Mouse (Mus musculus): Measurements from ENCODE around the gene Lpcat2.
"Not testable (repeated sequence)": the region's sequence is repeated elsewhere in the genome, so short reads cannot be mapped to it uniquely, and the experiment has no call there.

Gene Lpcat2

GRCm38 (mm10) chr8:92853188-92853983 is 1.8 kb upstream of the Lpcat2 start:
- DNase-seq (ENCODE audit: low spot score in 2 of 2), result no peak

- DNase-seq (ENCODE audit: low spot score in 2 of 2), result no peak
Observed at GRCm38 (mm10) chr8:92854673-92855072, 466 bp upstream of the Lpcat2 start.

GRCm38 (mm10) chr8:92856273-92856986 is 1.3 kb downstream of the Lpcat2 start:
- no peak for DNase-seq (ENCODE audit: low spot score in 2 of 2)

- DNase-seq (ENCODE audit: low spot score in 2 of 2), result no peak
Observed at GRCm38 (mm10) chr8:92858475-92859182, 3.5 kb downstream of the Lpcat2 start.

GRCm38 (mm10) chr8:92861977-92862376 is 6.8 kb downstream of the Lpcat2 start:
- DNase-seq (ENCODE audit: low spot score in 2 of 2), result no peak

GRCm38 (mm10) chr8:92870281-92870680 is 15.1 kb downstream of the Lpcat2 start:
- DNase-seq (ENCODE audit: low spot score in 2 of 2), result no peak

- DNase-seq (ENCODE audit: low spot score in 2 of 2), result no peak
Observed at GRCm38 (mm10) chr8:92872063-92872759, 17.1 kb downstream of the Lpcat2 start.

- DNase-seq (ENCODE audit: low spot score in 2 of 2), result no peak
Observed at GRCm38 (mm10) chr8:92875795-92876194, 20.7 kb downstream of the Lpcat2 start.

GRCm38 (mm10) chr8:92881247-92881646 is 26.1 kb downstream of the Lpcat2 start:
- DNase-seq (ENCODE audit: low spot score in 2 of 2), result no peak

GRCm38 (mm10) chr8:92883771-92884170 is 28.6 kb downstream of the Lpcat2 start:
- DNase-seq (ENCODE audit: low spot score in 2 of 2), result no peak

- DNase-seq (ENCODE audit: low spot score in 2 of 2), result not testable (repeated sequence)
Observed at GRCm38 (mm10) chr8:92892216-92892615, 37.1 kb downstream of the Lpcat2 start.

- no peak for DNase-seq (ENCODE audit: low spot score in 2 of 2)
Observed at GRCm38 (mm10) chr8:92893870-92894269, 38.7 kb downstream of the Lpcat2 start.

- DNase-seq (ENCODE audit: low spot score in 2 of 2), result no peak
Observed at GRCm38 (mm10) chr8:92895053-92895452, 39.9 kb downstream of the Lpcat2 start.

- DNase-seq (ENCODE audit: low spot score in 2 of 2), result no peak
Observed at GRCm38 (mm10) chr8:92896056-92896455, 40.9 kb downstream of the Lpcat2 start.

- DNase-seq (ENCODE audit: low spot score in 2 of 2), result no peak
Observed at GRCm38 (mm10) chr8:92896611-92897010, 41.5 kb downstream of the Lpcat2 start.

GRCm38 (mm10) chr8:92897794-92898193 is 42.7 kb downstream of the Lpcat2 start:
- no peak for DNase-seq (ENCODE audit: low spot score in 2 of 2)

- no peak for DNase-seq (ENCODE audit: low spot score in 2 of 2)
Observed at GRCm38 (mm10) chr8:92899590-92899989, 44.5 kb downstream of the Lpcat2 start.

- no peak for DNase-seq (ENCODE audit: low spot score in 2 of 2)
Observed at GRCm38 (mm10) chr8:92901107-92901506, 46.0 kb downstream of the Lpcat2 start, which contains the start of gene Capns2. TSS of gene Capns2 (plus strand) at chr8:92901407.

GRCm38 (mm10) chr8:92902981-92903380 is 47.8 kb downstream of the Lpcat2 start:
- no peak for DNase-seq (ENCODE audit: low spot score in 2 of 2)

- no peak for DNase-seq (ENCODE audit: low spot score in 2 of 2)
Observed at GRCm38 (mm10) chr8:92903488-92904135, 48.5 kb downstream of the Lpcat2 start.

GRCm38 (mm10) chr8:92906553-92906952 is 51.4 kb downstream of the Lpcat2 start:
- DNase-seq (ENCODE audit: low spot score in 2 of 2), result no peak
